Mouse (Mus musculus) midbrain, embryonic 13.5 days (tissue): Measurements from ENCODE around the gene Pipox. TPM values are rescaled to one million over a fixed set of nuclear protein-coding genes. Genes with fewer than 3 reads are reported as not detected.

Experiments used
- ATAC-seq: fragments of 200-750 bp; cut with Nextera tagmentation; 2 replicates; pipeline ENCODE4 v1.8.0; 2017; ENCODE audit warnings: mild to moderate bottlenecking, moderate TSS enrichment, moderate library complexity
- H3K27ac ChIP-seq: fragments of 300-500 bp; sonication (generic); 2 replicates; pipeline ENCODE4 v1.5.1; 2015; ENCODE audit warnings: inconsistent platforms, mild to moderate bottlenecking, moderate library complexity
- H3K27me3 ChIP-seq: fragments of 300-500 bp; sonication (generic); 2 replicates; pipeline ENCODE4 v1.6.1; 2015; ENCODE audit warnings: mild to moderate bottlenecking, inconsistent platforms
- H3K36me3 ChIP-seq: fragments of 300-500 bp; sonication (generic); 2 replicates; pipeline ENCODE4 v1.6.1; 2015; ENCODE audit warnings: mild to moderate bottlenecking, inconsistent platforms
- H3K4me1 ChIP-seq: fragments of 300-500 bp; sonication (generic); replicated peaks from 2 replicates; pipeline ENCODE4 v1.6.1; 2015; ENCODE audit warnings: inconsistent platforms
- H3K4me2 ChIP-seq: fragments of 300-500 bp; sonication (generic); replicated peaks from 2 replicates; pipeline ENCODE4 v1.6.1; 2015; ENCODE audit warnings: moderate library complexity, mild to moderate bottlenecking, inconsistent platforms
- H3K4me3 ChIP-seq: fragments of 300-500 bp; sonication (generic); replicated peaks from 2 replicates; pipeline ENCODE4 v1.5.1; 2015; ENCODE audit warnings: mild to moderate bottlenecking, inconsistent platforms
- H3K9ac ChIP-seq: fragments of 300-500 bp; sonication (generic); replicated peaks from 2 replicates; pipeline ENCODE4 v1.6.1; 2015; ENCODE audit warnings: mild to moderate bottlenecking, inconsistent platforms
- H3K9me3 ChIP-seq: fragments of 300-500 bp; sonication (generic); 2 replicates; pipeline ENCODE4 v1.6.1; 2016; ENCODE audit warnings: mild to moderate bottlenecking, inconsistent platforms
- WGBS: fragments of 180-500 bp; shearing (Covaris S2); methylation state at CpG from one replicate; pipeline ENCODE4 v1.1.7; 2015; 5-methylcytosine and 5-hydroxymethylcytosine counted together
- polyA plus RNA-seq: library from polyadenylated mRNA; unstranded; fragments of >200 nt; fragmentation: Nextera tagmentation; extraction: Ambion mirVana; gene quantifications from 2 replicates; pipeline ENCODE4 v1.2.1, GENCODE M21; 2015

Pipox gene
- polyA plus RNA-seq = 8.6 and 11.0 TPM in 2 replicates

DNA sequence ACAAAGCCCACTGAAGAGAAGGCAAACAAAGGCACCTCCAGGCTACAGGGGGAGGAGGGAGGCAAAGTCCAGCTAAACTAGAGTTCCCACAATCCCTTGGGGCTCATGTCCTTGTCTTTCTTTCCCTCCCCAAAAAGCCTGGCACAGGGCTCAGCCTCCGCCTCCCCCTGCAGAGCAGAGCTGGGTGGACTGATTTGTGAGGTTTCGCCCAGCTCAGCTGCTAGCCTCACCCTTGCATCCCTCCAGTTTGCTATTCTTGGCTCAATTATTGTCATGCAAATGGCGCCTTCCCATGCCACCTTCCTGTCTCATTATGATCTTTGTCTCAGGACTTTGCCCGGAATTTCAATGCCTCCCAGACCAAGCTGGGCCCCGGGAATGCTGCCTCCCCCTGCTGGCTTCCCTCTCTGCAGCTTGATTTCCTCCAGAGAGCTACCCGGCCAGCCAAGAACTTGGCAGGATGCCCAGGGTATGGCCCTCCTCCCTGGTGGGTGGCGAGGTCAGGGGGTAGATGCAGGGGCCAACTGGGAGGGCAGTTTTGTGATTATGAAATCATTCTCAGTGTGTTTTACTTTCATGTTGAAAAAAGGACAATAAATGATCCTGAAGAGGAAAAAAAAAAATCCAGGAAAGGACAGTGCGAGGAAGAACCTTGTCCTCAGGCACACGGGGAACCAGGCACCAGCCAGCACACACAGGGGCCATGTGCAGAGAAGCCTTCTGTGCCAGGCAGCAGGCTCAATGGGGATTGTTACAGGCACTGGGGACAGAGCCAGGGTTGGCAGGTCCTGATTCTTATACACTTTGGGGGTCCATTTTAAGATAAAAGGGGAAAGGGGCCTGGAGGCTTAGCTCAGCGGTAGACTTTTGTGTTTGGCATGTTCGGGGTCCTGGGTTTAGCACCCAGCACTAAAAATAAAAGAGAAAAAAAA, at the start of gene Pipox:
Pipox (minus strand) TSS at position 310 of the 932 bp plus-strand sequence.
- peaks cover 85% of the 10 kb centered on the region for H3K4me1 ChIP-seq
- peak within 1 kb of the TSS; percentile 97 for H3K27ac ChIP-seq
- H3K36me3 ChIP-seq = no peaks in the 10 kb centered on the region
- peaks cover 11% of the 10 kb centered on the region; the same call in 1 of the 2 replicates for H3K27me3 ChIP-seq
- peak within 1 kb of the TSS; percentile 4; the same call in 1 of the 2 replicates for H3K9ac ChIP-seq
- peak; percentile 85 for ATAC-seq
- H3K4me2 ChIP-seq = peak within 1 kb of the TSS; percentile 41
- WGBS = 2% methylated on average over 11 of the region's 11 CpGs
- H3K9me3 ChIP-seq = no peaks in the 10 kb centered on the region
- H3K4me3 ChIP-seq = peak within 1 kb of the TSS; percentile 20

GRCm38 (mm10) chr11:77942230-77942629, 48.3 kb upstream of the Pipox start:
- WGBS = 13% methylated on average over 5 of the region's 5 CpGs
- Histone ChIP-seq H3K9me3 (no peaks in the 10 kb centered on the region), H3K4me1 (peaks cover 46% of the 10 kb centered on the region), H3K9ac (peak overlapping the region; percentile 21; the same call in 1 of the 2 replicates), H3K36me3 (no peaks in the 10 kb centered on the region), H3K27ac (peak overlapping the region; percentile 69), H3K4me3 (no peak overlapping the region), H3K27me3 (peaks cover 54% of the 10 kb centered on the region), H3K4me2 (no peak overlapping the region; the same call in 1 of the 2 replicates)
- ATAC-seq = peak; percentile 44; the same call in 1 of the 2 replicates

DNA sequence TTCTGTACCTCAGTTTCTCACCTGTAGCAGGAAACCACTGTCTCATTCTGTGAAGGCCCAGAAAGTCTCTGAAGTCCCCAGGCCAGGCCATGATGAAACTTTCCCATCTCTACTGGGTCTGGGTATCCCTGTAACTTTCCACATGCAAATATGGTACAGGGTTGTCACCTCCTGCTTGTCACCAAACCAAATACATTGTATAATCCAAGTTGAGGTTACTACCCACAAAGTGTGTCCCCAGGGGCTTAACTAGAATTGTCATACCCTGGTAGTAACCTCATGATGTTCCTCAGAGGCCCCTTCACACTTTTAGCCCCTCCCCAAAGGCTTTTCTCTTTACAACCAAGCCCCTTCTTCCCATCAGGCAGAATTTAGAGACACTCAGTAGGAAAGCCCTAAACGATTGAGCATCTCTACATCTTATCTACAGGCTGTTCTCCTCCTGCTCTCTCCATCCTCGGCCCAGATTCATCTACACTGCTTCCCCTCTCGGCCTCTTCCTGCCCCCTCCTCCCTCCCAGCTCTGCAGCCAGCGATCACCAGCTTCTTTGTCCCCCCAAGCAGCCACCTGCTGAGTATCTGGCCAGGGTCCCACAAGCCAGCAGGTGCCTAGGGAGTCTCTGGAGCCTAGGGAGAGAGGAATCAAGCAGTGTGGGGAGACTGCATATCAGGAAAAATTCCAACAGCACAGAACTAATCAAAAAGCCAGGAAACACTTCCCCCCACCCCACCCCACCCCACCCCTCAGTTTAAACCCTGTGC, 43.9 kb upstream of the Pipox start:
- WGBS = 18% methylated on average over 4 of the region's 4 CpGs
- no peak overlapping the region for H3K4me3 ChIP-seq
- no peaks in the 10 kb centered on the region for H3K9me3 ChIP-seq
- ATAC-seq = no peak
- H3K36me3 ChIP-seq = no peaks in the 10 kb centered on the region
- H3K27ac ChIP-seq = no peak overlapping the region
- no peak overlapping the region for H3K9ac ChIP-seq
- peaks cover 68% of the 10 kb centered on the region for H3K27me3 ChIP-seq
- H3K4me2 ChIP-seq = no peak overlapping the region
- peaks cover 75% of the 10 kb centered on the region for H3K4me1 ChIP-seq

DNA sequence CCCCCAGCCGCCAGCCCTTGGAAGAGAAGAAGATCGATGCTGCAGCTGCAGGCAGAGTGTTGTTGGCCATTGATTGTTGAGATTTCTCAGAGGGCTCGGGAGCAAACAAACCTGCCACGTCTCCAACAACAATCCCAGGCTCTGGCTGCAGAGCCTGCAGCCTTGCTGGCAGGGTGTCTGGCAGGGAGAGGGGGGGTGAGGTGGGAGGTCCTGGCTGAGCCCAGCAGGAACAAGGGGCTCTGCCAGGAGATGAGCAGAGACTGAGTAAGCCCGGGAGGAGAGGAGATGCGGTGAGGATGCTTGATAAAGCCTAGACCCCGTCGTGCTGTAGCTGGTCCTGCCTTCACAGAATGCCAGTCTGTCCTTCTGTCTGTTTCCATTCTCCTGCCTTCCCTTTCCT, 43.0 kb upstream of the Pipox start:
- Histone ChIP-seq H3K36me3 (no peaks in the 10 kb centered on the region), H3K27ac (0 out of 2 replicates have a peak overlapping the region, but pooled peaks have one; percentile 39), H3K4me1 (peaks cover 75% of the 10 kb centered on the region), H3K9ac (peak overlapping the region; percentile 49), H3K9me3 (no peaks in the 10 kb centered on the region), H3K27me3 (peaks cover 77% of the 10 kb centered on the region), H3K4me3 (peak overlapping the region; percentile 17; the same call in 1 of the 2 replicates), H3K4me2 (peak overlapping the region; percentile 32)
- ATAC-seq = no peak
- 6% methylated on average over 8 of the region's 8 CpGs for WGBS

- WGBS = 41% methylated on average over 5 of the region's 5 CpGs
- Histone ChIP-seq H3K9ac (no peak overlapping the region; the same call in 1 of the 2 replicates), H3K27ac (peak overlapping the region; percentile 60), H3K4me3 (peak overlapping the region; percentile 88), H3K36me3 (no peaks in the 10 kb centered on the region), H3K4me2 (peak overlapping the region; percentile 96), H3K27me3 (peaks cover 71% of the 10 kb centered on the region), H3K4me1 (peaks cover 79% of the 10 kb centered on the region), H3K9me3 (no peaks in the 10 kb centered on the region)
- ATAC-seq = no peak
Measured at GRCm38 (mm10) chr11:77934568-77935311, 40.8 kb upstream of the Pipox start.

GRCm38 (mm10) chr11:77934111-77934521, 40.2 kb upstream of the Pipox start:
- 1% methylated on average over 4 of the region's 4 CpGs for WGBS
- peak; percentile 37; the same call in 1 of the 2 replicates for ATAC-seq
- H3K27me3 ChIP-seq = peaks cover 71% of the 10 kb centered on the region
- peak overlapping the region; percentile 60 for H3K27ac ChIP-seq
- H3K9me3 ChIP-seq = no peaks in the 10 kb centered on the region
- H3K4me3 ChIP-seq = peak overlapping the region; percentile 88
- peaks cover 86% of the 10 kb centered on the region for H3K4me1 ChIP-seq
- no peaks in the 10 kb centered on the region for H3K36me3 ChIP-seq
- H3K4me2 ChIP-seq = peak overlapping the region; percentile 96
- peak overlapping the region; percentile 91; the same call in 1 of the 2 replicates for H3K9ac ChIP-seq

GRCm38 (mm10) chr11:77932576-77932975, 38.7 kb upstream of the Pipox start:
- no peaks in the 10 kb centered on the region for H3K9me3 ChIP-seq
- H3K4me2 ChIP-seq = peak overlapping the region; percentile 96
- no peaks in the 10 kb centered on the region for H3K36me3 ChIP-seq
- peaks cover 73% of the 10 kb centered on the region for H3K27me3 ChIP-seq
- H3K4me3 ChIP-seq = peak overlapping the region; percentile 88
- 52% methylated on average over 5 of the region's 5 CpGs for WGBS
- peak overlapping the region; percentile 47; the same call in 1 of the 2 replicates for H3K27ac ChIP-seq
- peaks cover 85% of the 10 kb centered on the region for H3K4me1 ChIP-seq
- no peak for ATAC-seq
- H3K9ac ChIP-seq = peak overlapping the region; percentile 91

GRCm38 (mm10) chr11:77931541-77932433, 37.9 kb upstream of the Pipox start:
- peak overlapping the region; percentile 88 for H3K4me3 ChIP-seq
- peaks cover 82% of the 10 kb centered on the region for H3K4me1 ChIP-seq
- no peaks in the 10 kb centered on the region for H3K9me3 ChIP-seq
- ATAC-seq = no peak; the same call in 1 of the 2 replicates
- H3K4me2 ChIP-seq = peak overlapping the region; percentile 96
- 2% methylated on average over 41 of the region's 41 CpGs for WGBS
- peak overlapping the region; percentile 96 for H3K27ac ChIP-seq
- H3K27me3 ChIP-seq = peaks cover 71% of the 10 kb centered on the region
- peak overlapping the region; percentile 91 for H3K9ac ChIP-seq
- no peaks in the 10 kb centered on the region for H3K36me3 ChIP-seq

DNA sequence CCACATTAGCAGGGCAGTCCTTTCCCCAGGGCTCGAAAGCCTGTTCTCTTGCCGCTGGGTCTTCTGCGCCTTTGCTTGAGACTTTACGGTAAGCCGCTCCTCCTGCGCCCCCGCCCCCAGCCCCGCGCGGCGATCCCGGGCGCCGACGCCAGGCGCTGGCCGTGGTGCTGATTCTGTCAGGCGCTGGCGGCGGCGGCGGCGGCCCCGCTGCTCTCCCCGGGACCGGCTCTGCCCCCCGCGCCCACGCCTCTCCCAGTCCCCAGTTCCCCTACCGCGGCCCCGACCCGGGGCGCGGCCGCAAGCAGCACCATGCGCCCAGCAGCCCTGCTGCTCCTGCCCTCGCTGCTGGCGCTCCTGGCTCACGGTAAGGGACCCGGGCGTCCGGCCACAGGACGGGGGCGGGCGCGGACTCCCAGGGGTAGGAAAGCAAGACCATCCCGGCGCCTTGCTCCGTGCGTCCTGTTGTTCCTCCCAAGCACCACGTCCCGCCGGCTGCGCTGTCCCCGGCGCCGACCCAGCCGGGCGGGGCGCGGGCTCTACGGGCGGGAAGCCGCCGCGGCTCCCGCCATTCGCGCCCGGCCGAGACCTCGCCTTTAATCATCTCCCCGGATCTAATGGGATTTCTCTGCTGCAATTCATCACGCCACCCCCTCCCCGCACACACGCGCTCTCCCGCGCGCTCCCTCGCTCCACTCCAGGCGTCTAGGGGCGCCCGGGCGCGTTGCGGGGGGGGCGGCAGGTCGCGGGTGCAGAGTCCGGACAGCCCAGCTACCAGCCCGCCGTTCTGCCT, 37.0 kb upstream of the Pipox start, which contains the start of gene Sez6:
Sez6 (plus strand) TSS at position 50 of the 790 bp plus-strand sequence.
- Histone ChIP-seq H3K27me3 (peaks cover 63% of the 10 kb centered on the region), H3K9ac (peak within 1 kb of the TSS; percentile 91), H3K4me3 (peak within 1 kb of the TSS; percentile 88), H3K9me3 (no peaks in the 10 kb centered on the region), H3K4me1 (peaks cover 83% of the 10 kb centered on the region), H3K27ac (peak within 1 kb of the TSS; percentile 96), H3K36me3 (no peaks in the 10 kb centered on the region), H3K4me2 (peak within 1 kb of the TSS; percentile 96)
- under 1% methylated on average over 93 of the region's 94 CpGs for WGBS
- peak; percentile 75 for ATAC-seq

DNA sequence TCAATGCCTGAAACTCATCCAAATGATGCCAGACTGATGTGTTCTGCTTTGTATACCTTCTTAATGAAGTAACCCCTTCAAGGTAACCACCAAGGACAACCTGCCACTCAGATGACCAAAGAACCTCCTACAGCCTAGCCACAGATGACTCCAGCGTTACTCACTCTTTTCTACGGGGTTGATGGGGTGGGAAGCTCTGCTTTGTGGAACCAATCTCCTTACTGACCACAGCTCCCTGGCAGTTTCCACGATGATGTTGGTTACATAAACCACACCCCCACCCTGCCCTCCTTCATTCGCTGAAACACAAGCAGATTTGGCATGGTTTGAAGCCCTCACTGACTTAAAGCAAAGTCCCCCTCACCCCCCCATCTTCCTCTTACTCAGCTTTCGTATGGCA, 33.9 kb upstream of the Pipox start:
- Histone ChIP-seq H3K36me3 (no peaks in the 10 kb centered on the region), H3K27ac (no peak overlapping the region), H3K4me3 (no peak overlapping the region), H3K27me3 (peaks cover 32% of the 10 kb centered on the region), H3K4me2 (no peak overlapping the region), H3K9me3 (no peaks in the 10 kb centered on the region), H3K4me1 (peaks cover 82% of the 10 kb centered on the region), H3K9ac (no peak overlapping the region)
- ATAC-seq = no peak
- WGBS = 66% methylated on average over 5 of the region's 5 CpGs
